9 mouse cellular contexts compared by ENCODE assay signal in genomic region chr7:45785388-45786135, GRCm38 (mm10). TPM values are rescaled to one million over a fixed set of nuclear protein-coding genes. Genes with fewer than 3 reads are reported as not detected.
DNase-seq lines count a peak whose midpoint lies in the region; ATAC-seq and TF ChIP-seq lines count a peak whose summit lies in the region.
"Had no signal": no experiment of that assay in that cellular context is flagged by ENCODE, and none has a peak within 500 bp of the region (broad histone marks: within the 10 kb centered on the region; RNA-seq: fewer than 3 reads in every experiment).

No protein-coding gene starts in this region.

- H3K79me3 ChIP-seq in C2C12 (ENCODE audit: low read depth): no peaks in the 10 kb centered on the region

- DNase-seq in gastrocnemius, postnatal 10 days: peak; percentile 50
- no peak for DNase-seq in gastrocnemius, postnatal 25 days
- DNase-seq in cerebellum, postnatal 36 days: peak; percentile 57 to 67
- peak; percentile 28 for DNase-seq in naive thymus-derived CD4-positive, alpha-beta T cell, adult 2 months (ENCODE audit: low read depth)
- DNase-seq in layer of hippocampus, adult 9-11 months: no peak

- H3K4me2 ChIP-seq in intestine, embryonic 16.5 days (ENCODE audit: low read depth, low read length): peak overlapping the region; percentile 86

- H3K4me1 ChIP-seq in intestine, embryonic 16.5 days (ENCODE audit: control insufficient read depth, insufficient read depth, low read length): peaks cover 27% of the 10 kb centered on the region

- under 1% methylated on average over 39 of the region's 42 CpGs for WGBS in intestine, embryonic 16.5 days

- H3ac ChIP-seq in C2C12 (ENCODE audit: control insufficient read depth, insufficient read length, low read depth): peak overlapping the region; percentile 31

- no peaks in the 10 kb centered on the region for H3K79me2 ChIP-seq in C2C12 (ENCODE audit: control insufficient read depth, insufficient read depth)

- H3K9me3 ChIP-seq in intestine, embryonic 16.5 days (ENCODE audit: control insufficient read depth, low read length): no peaks in the 10 kb centered on the region
- H3K9me3 ChIP-seq: G1E had no signal

- TF ChIP-seq CTCF in C2C12 (IDR thresholded peaks at IDR 0.05; ENCODE audit: control insufficient read depth, insufficient read depth, insufficient read length): no peak

- peaks cover 51% of the 10 kb centered on the region for H3K27me3 ChIP-seq in C2C12 (ENCODE audit: control insufficient read depth, insufficient read depth, insufficient read length)
- H3K27me3 ChIP-seq in intestine, embryonic 16.5 days (replicated peaks; ENCODE audit: control insufficient read depth, insufficient read depth, low read length): peaks cover 7% of the 10 kb centered on the region; the same call in 1 of the 2 replicates

- 0 out of 2 replicates have a peak overlapping the region, but pooled peaks have one; percentile 1 for H3K27ac ChIP-seq in intestine, embryonic 16.5 days (ENCODE audit: low read length)

- no peaks in the 10 kb centered on the region for H3K36me3 ChIP-seq in C2C12 (ENCODE audit: control insufficient read depth, insufficient read depth)
- H3K36me3 ChIP-seq in intestine, embryonic 16.5 days (ENCODE audit: control insufficient read depth, insufficient read depth, low read length): 0 out of 2 replicates have a peak, but pooled peaks cover 4% of the 10 kb centered on the region
- H3K36me3 ChIP-seq: G1E had no signal

- peak overlapping the region; percentile 67 for H3K9ac ChIP-seq in intestine, embryonic 16.5 days (ENCODE audit: low read depth, low read length)

- peak; percentile 12; the same call in 1 of the 2 replicates for ATAC-seq in intestine, embryonic 16.5 days
- ATAC-seq in granulocyte monocyte progenitor cell, adult 5-6 weeks (replicated peaks; ENCODE audit: poor library complexity, severe bottlenecking): no peak

- H3K4me3 ChIP-seq in C2C12 (ENCODE audit: insufficient read depth, poor library complexity, severe bottlenecking): no peak overlapping the region
- H3K4me3 ChIP-seq in intestine, embryonic 16.5 days (ENCODE audit: low read length): peak overlapping the region; percentile 58

TF ChIP-seq in C2C12, 6 proteins besides CTCF, POLR2A, EP300 and RAD21:
- TF ChIP-seq FOSL1 (IDR thresholded peaks at IDR 0.05; ENCODE audit: insufficient read depth, low read length, poor library complexity, severe bottlenecking) (no peak), MYOD1 (IDR thresholded peaks at IDR 0.05; ENCODE audit: control insufficient read depth, insufficient read length, low read depth) (no peak), MYOG (IDR thresholded peaks at IDR 0.05; ENCODE audit: control insufficient read depth, extremely low read depth, insufficient read length) (no peak), MAX (IDR thresholded peaks at IDR 0.05) (no peak), USF1 (IDR thresholded peaks at IDR 0.05; ENCODE audit: low read depth) (no peak), CEBPB (IDR thresholded peaks at IDR 0.05; ENCODE audit: low read depth) (no peak)

RNA-seq across cellular contexts. Expression of gene Sult2b1, which starts 1.1 kb away (rescaled TPM):
- total RNA-seq in gastrocnemius, postnatal 10 days (2021): not detected
- total RNA-seq in gastrocnemius, postnatal 25 days (2021): not detected
- polyA plus RNA-seq in C2C12 (2012; fragmentation: generic; extraction: Trizol): 0.13 TPM
- 3.9 and 4.8 TPM in 2 replicates for polyA plus RNA-seq in intestine, embryonic 16.5 days (2015; fragmentation: Nextera tagmentation; extraction: Ambion mirVana)
- total RNA-seq in granulocyte monocyte progenitor cell, adult 5-6 weeks (2014; fragmentation: Nextera tagmentation): 1.3 and 3.3 TPM in 2 replicates
- 0.39 TPM in 1 of 2 replicates, not detected in the other for total RNA-seq in granulocyte monocyte progenitor cell, adult 5-6 weeks (2017)
- polyA plus RNA-seq: G1E had no signal

RNA-seq across cellular contexts. Expression of gene Lmtk3, which starts 2.0 kb away (rescaled TPM):
- under 1 TPM; 0.52 to 0.80 TPM for total RNA-seq in gastrocnemius, postnatal 10 days (2021)
- total RNA-seq in gastrocnemius, postnatal 25 days (2021): under 1 TPM in 1 of 2 experiments, not detected in 1; 0.19 TPM
- 0.27 TPM for polyA plus RNA-seq in C2C12 (2012; fragmentation: generic; extraction: Trizol)
- 0.47 and 0.51 TPM in 2 replicates for polyA plus RNA-seq in intestine, embryonic 16.5 days (2015; fragmentation: Nextera tagmentation; extraction: Ambion mirVana)
- not detected in 2 replicates for total RNA-seq in granulocyte monocyte progenitor cell, adult 5-6 weeks (2014; fragmentation: Nextera tagmentation)
- not detected in 2 replicates for total RNA-seq in granulocyte monocyte progenitor cell, adult 5-6 weeks (2017)

RNA-seq across cellular contexts. Expression of gene Cyth2, which starts 28.8 kb away (rescaled TPM):
- total RNA-seq in gastrocnemius, postnatal 10 days (2021): 10 to 100 TPM; 45.3 to 45.4 TPM
- 10 to 100 TPM; 28.2 to 33.8 TPM for total RNA-seq in gastrocnemius, postnatal 25 days (2021)
- 175 TPM for polyA plus RNA-seq in C2C12 (2012; fragmentation: generic; extraction: Trizol)
- polyA plus RNA-seq in intestine, embryonic 16.5 days (2015; fragmentation: Nextera tagmentation; extraction: Ambion mirVana): 77.1 and 78.2 TPM in 2 replicates
- total RNA-seq in granulocyte monocyte progenitor cell, adult 5-6 weeks (2014; fragmentation: Nextera tagmentation): 32.7 and 36.3 TPM in 2 replicates
- total RNA-seq in granulocyte monocyte progenitor cell, adult 5-6 weeks (2017): 33.1 and 35.3 TPM in 2 replicates

RNA-seq across cellular contexts. Expression of gene Kcnj14, which starts 39.0 kb away (rescaled TPM):
- under 1 TPM; 0.36 to 0.45 TPM for total RNA-seq in gastrocnemius, postnatal 10 days (2021)
- under 1 TPM; 0.19 to 0.20 TPM for total RNA-seq in gastrocnemius, postnatal 25 days (2021)
- polyA plus RNA-seq in C2C12 (2012; fragmentation: generic; extraction: Trizol): 0.22 TPM
- polyA plus RNA-seq in intestine, embryonic 16.5 days (2015; fragmentation: Nextera tagmentation; extraction: Ambion mirVana): 0.65 and 0.78 TPM in 2 replicates
- total RNA-seq in granulocyte monocyte progenitor cell, adult 5-6 weeks (2014; fragmentation: Nextera tagmentation): 0.47 and 0.71 TPM in 2 replicates
- total RNA-seq in granulocyte monocyte progenitor cell, adult 5-6 weeks (2017): not detected in 2 replicates

RNA-seq across cellular contexts. Expression of gene Grwd1, which starts 45.2 kb away (rescaled TPM):
- total RNA-seq in gastrocnemius, postnatal 10 days (2021): 10 to 100 TPM; 14.8 to 15.4 TPM
- 10 to 100 TPM; 13.5 to 14.5 TPM for total RNA-seq in gastrocnemius, postnatal 25 days (2021)
- 110 TPM for polyA plus RNA-seq in C2C12 (2012; fragmentation: generic; extraction: Trizol)
- 57.0 and 63.0 TPM in 2 replicates for polyA plus RNA-seq in intestine, embryonic 16.5 days (2015; fragmentation: Nextera tagmentation; extraction: Ambion mirVana)
- total RNA-seq in granulocyte monocyte progenitor cell, adult 5-6 weeks (2014; fragmentation: Nextera tagmentation): 30.9 and 33.6 TPM in 2 replicates
- total RNA-seq in granulocyte monocyte progenitor cell, adult 5-6 weeks (2017): 21.9 and 27.3 TPM in 2 replicates

Comparison
In these comparisons a context has a peak if more than half of its experiments do, and no peak if none do; other contexts are left out.
1. DNase-seq: peak in gastrocnemius, postnatal 10 days (single experiment), cerebellum, postnatal 36 days (2 of 2) and naive thymus-derived CD4-positive, alpha-beta T cell, adult 2 months (single experiment); none in gastrocnemius, postnatal 25 days (single experiment) and layer of hippocampus, adult 9-11 months (single experiment).